Mouse (Mus musculus): ENCODE measurements around the gene Foxl1. TPM values are rescaled to one million over a fixed set of nuclear protein-coding genes. Genes with fewer than 3 reads are reported as not detected.

Foxl1 gene
- polyA plus RNA-seq, 1 experiment from 2014 or later, result 0.07 TPM

Small RNAs within 50 kb of the gene (microRNA-seq; reads per million reads assigned to microRNA genes)
- not detected for gene Gm27530

Other genes starting within 250 kb of the Foxl1 start
- 2.6 and 2.7 TPM in 2 replicates for gene Foxf1, start 43.6 kb upstream of the Foxl1 start, polyA plus RNA-seq (2015; fragmentation: Nextera tagmentation; extraction: Ambion mirVana)
- 15.6 and 17.0 TPM in 2 replicates for gene Mthfsd, start 19.5 kb upstream of the Foxl1 start, polyA plus RNA-seq (2015; fragmentation: Nextera tagmentation; extraction: Ambion mirVana)
- 0.04 and 0.08 TPM in 2 replicates for gene Foxc2, start 11.8 kb upstream of the Foxl1 start, polyA plus RNA-seq (2015; fragmentation: Nextera tagmentation; extraction: Ambion mirVana)